In genomic region chr13:83035962-83036361, GRCm38 (mm10) we compare ENCODE assay signal across 15 mouse cellular contexts.
"Had no signal": no experiment of that assay in that cellular context is flagged by ENCODE, and none has a peak within 500 bp of the region (broad histone marks: within the 10 kb centered on the region; RNA-seq: fewer than 3 reads in every experiment).

No protein-coding gene starts in this region.

- DNase-seq: gastrocnemius, postnatal 14 days; gastrocnemius, postnatal 36 days; heart, adult 18-20 months; heart, postnatal 4 days; kidney, adult 18-20 months; kidney, adult 8-10 months; kidney, postnatal 10 days; kidney, postnatal 25 days; kidney, postnatal 4 days; liver; liver, embryonic 13.5 days had no signal

- ATAC-seq: hindbrain, embryonic 16.5 days; inflammation-experienced regulatory T-cells, adult 6 months; intestine, embryonic 15.5 days; intestine, postnatal 0 days had no signal
